Mouse (Mus musculus) ES-Bruce4 (cell line): ENCODE results near the gene Qrfp.

Experiments
- CTCF ChIP-seq: IDR thresholded peaks from one replicate; pipeline ENCODE4 v1.8.1; 2011; ENCODE audit warnings: low read depth, low read length
- POLR2A ChIP-seq: IDR thresholded peaks from one replicate; pipeline ENCODE4 v1.8.1; 2011; ENCODE audit warnings: low read length; ENCODE audit not compliant: insufficient read depth

GRCm38 (mm10) chr2:31858500-31858899 is 48.1 kb upstream of the Qrfp start:
- TF ChIP-seq CTCF = no peak
- TF ChIP-seq POLR2A = no peak
